Mouse (Mus musculus): ENCODE results near the gene Plekha1. TPM values are rescaled to one million over a fixed set of nuclear protein-coding genes. Genes with fewer than 3 reads are reported as not detected.

Plekha1 gene
- polyA plus RNA-seq, 1 experiment: not detected

GRCm38 (mm10) chr7:130839380-130840100 lies 26.0 kb upstream of the Plekha1 start:
- TF ChIP-seq GATA1 (IDR thresholded peaks at IDR 0.05; ENCODE audit: low read length): no peak

GRCm38 (mm10) chr7:130847164-130847718 lies 18.3 kb upstream of the Plekha1 start:
- no peak for TF ChIP-seq GATA1 (IDR thresholded peaks at IDR 0.05; ENCODE audit: low read length)

GRCm38 (mm10) chr7:130854684-130855292 lies 10.8 kb upstream of the Plekha1 start:
- no peak for TF ChIP-seq GATA1 (IDR thresholded peaks at IDR 0.05; ENCODE audit: low read length)

- no peak for TF ChIP-seq GATA1 (IDR thresholded peaks at IDR 0.05; ENCODE audit: low read length)
Observed at GRCm38 (mm10) chr7:130855681-130856080, 9.9 kb upstream of the Plekha1 start.

GRCm38 (mm10) chr7:130857973-130858372 lies 7.6 kb upstream of the Plekha1 start:
- no peak for TF ChIP-seq GATA1 (IDR thresholded peaks at IDR 0.05; ENCODE audit: low read length)

- no peak for TF ChIP-seq GATA1 (IDR thresholded peaks at IDR 0.05; ENCODE audit: low read length)
Observed at GRCm38 (mm10) chr7:130859926-130860325, 5.6 kb upstream of the Plekha1 start.

GRCm38 (mm10) chr7:130860721-130861142 lies 4.8 kb upstream of the Plekha1 start:
- TF ChIP-seq GATA1 (IDR thresholded peaks at IDR 0.05; ENCODE audit: low read length): no peak

- TF ChIP-seq GATA1 (IDR thresholded peaks at IDR 0.05; ENCODE audit: low read length): no peak
Observed at GRCm38 (mm10) chr7:130862501-130862900, 3.1 kb upstream of the Plekha1 start.

- TF ChIP-seq GATA1 (IDR thresholded peaks at IDR 0.05; ENCODE audit: low read length): no peak
Observed at GRCm38 (mm10) chr7:130864711-130865110, 845 bp upstream of the Plekha1 start.

- TF ChIP-seq GATA1 (IDR thresholded peaks at IDR 0.05; ENCODE audit: low read length): no peak
Observed at GRCm38 (mm10) chr7:130866640-130867039, 1.1 kb downstream of the Plekha1 start.

GRCm38 (mm10) chr7:130867256-130867655 lies 1.7 kb downstream of the Plekha1 start:
- TF ChIP-seq GATA1 (IDR thresholded peaks at IDR 0.05; ENCODE audit: low read length): no peak

- no peak for TF ChIP-seq GATA1 (IDR thresholded peaks at IDR 0.05; ENCODE audit: low read length)
Observed at GRCm38 (mm10) chr7:130884161-130884560, 18.6 kb downstream of the Plekha1 start.

GRCm38 (mm10) chr7:130886246-130886645 lies 20.7 kb downstream of the Plekha1 start:
- no peak for TF ChIP-seq GATA1 (IDR thresholded peaks at IDR 0.05; ENCODE audit: low read length)

- no peak for TF ChIP-seq GATA1 (IDR thresholded peaks at IDR 0.05; ENCODE audit: low read length)
Observed at GRCm38 (mm10) chr7:130887946-130888345, 22.4 kb downstream of the Plekha1 start.

- no peak for TF ChIP-seq GATA1 (IDR thresholded peaks at IDR 0.05; ENCODE audit: low read length)
Observed at GRCm38 (mm10) chr7:130890871-130891270, 25.3 kb downstream of the Plekha1 start.

- no peak for TF ChIP-seq GATA1 (IDR thresholded peaks at IDR 0.05; ENCODE audit: low read length)
Observed at GRCm38 (mm10) chr7:130892973-130893372, 27.4 kb downstream of the Plekha1 start.

All from G1E-ER4 (cell line).